Mouse (Mus musculus): Measurements from ENCODE around the gene Xxylt1.

Xxylt1 gene

GRCm38 (mm10) chr16:31081125-31081664 is at the start of gene Xxylt1:
TSS of gene Xxylt1 (minus strand) at chr16:31081432.
- peak; percentile 89 for DNase-seq (ENCODE audit: low spot score)

GRCm38 (mm10) chr16:31128116-31128515 is 46.9 kb upstream of the Xxylt1 start:
- DNase-seq (ENCODE audit: low spot score), result no peak

GRCm38 (mm10) chr16:31124991-31125390 is 43.8 kb upstream of the Xxylt1 start:
- DNase-seq (ENCODE audit: low spot score), result no peak

- no peak for DNase-seq (ENCODE audit: low spot score)
These were observed 40.4 kb upstream of the Xxylt1 start for GRCm38 (mm10) chr16:31121612-31122011.

DNA sequence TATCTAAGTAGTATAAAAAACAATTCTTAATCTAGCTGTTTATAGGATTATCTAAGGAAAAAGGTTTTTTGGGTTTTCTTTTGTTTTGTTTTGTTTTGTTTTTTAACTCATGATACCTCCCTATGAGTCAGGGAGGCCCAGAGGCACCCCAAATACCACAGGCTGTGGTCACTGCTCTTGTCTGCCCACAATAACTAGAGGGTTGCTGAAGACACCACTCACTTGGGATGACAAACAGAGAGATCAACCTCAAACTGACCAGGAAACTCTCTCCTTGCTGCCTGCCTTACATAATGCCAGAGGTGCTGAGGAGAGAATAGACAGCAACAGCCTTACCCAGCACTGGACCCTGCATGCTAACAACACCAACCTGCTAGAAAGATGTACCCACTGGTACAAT is 32.4 kb upstream of the Xxylt1 start:
- DNase-seq (ENCODE audit: low spot score), result no peak

GRCm38 (mm10) chr16:31101352-31101751 is 20.1 kb upstream of the Xxylt1 start:
- DNase-seq (ENCODE audit: low spot score), result no peak

GRCm38 (mm10) chr16:31099906-31100305 is 18.7 kb upstream of the Xxylt1 start:
- DNase-seq (ENCODE audit: low spot score), result no peak

DNA sequence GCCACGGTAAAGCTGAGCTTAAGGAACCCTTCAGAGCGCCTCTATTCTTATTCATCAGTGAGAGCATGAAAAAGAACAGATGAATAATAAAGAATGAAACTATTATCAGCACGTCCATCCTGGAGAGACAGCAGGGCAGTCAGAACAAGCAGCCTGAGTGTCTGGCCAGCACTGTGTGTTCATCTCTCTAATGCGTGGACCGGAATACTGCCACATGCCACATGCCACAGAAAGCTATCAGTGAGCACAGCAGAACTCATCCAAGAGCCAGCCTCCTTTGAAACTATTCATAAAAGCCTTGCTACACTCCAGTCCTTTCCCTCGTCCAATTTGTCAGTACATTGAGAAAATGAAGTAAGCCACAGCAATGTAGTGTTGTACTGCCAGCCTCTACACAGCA is 12.8 kb upstream of the Xxylt1 start:
- DNase-seq (ENCODE audit: low spot score), result no peak

GRCm38 (mm10) chr16:31093186-31093585 is 12.0 kb upstream of the Xxylt1 start:
- no peak for DNase-seq (ENCODE audit: low spot score)

GRCm38 (mm10) chr16:31081891-31082290 is 659 bp upstream of the Xxylt1 start:
- DNase-seq (ENCODE audit: low spot score), result no peak

GRCm38 (mm10) chr16:31080573-31081051 is 620 bp downstream of the Xxylt1 start:
- peak; percentile 61 for DNase-seq (ENCODE audit: low spot score)

DNA sequence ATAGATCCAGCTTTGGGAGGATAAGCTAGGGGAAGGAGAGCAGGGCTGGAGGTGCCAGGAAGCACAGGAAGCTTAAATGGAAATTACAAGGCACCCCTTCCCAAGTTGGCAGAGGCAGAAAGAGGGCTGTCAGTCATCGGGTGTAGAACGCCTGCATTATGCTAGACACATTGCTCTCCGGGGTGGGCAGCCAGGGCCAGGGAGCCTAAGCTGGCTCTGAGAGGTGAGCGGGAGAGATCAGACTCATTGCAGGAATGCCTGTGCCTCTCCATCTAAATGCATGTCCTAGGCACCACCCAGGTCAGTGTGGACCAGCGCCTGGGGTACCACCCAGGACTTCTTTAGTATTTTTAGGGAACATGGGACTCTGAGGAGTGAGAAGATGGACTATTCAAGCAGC is 3.8 kb downstream of the Xxylt1 start:
- DNase-seq (ENCODE audit: low spot score), result no peak

- no peak for DNase-seq (ENCODE audit: low spot score)
These were observed 4.8 kb downstream of the Xxylt1 start for GRCm38 (mm10) chr16:31076436-31076835.

- no peak for DNase-seq (ENCODE audit: low spot score)
These were observed 6.8 kb downstream of the Xxylt1 start for GRCm38 (mm10) chr16:31074324-31074908.

GRCm38 (mm10) chr16:31071731-31072130 is 9.5 kb downstream of the Xxylt1 start:
- DNase-seq (ENCODE audit: low spot score), result no peak

GRCm38 (mm10) chr16:31070358-31071133 is 10.7 kb downstream of the Xxylt1 start:
- DNase-seq (ENCODE audit: low spot score), result peak; percentile 40

DNA sequence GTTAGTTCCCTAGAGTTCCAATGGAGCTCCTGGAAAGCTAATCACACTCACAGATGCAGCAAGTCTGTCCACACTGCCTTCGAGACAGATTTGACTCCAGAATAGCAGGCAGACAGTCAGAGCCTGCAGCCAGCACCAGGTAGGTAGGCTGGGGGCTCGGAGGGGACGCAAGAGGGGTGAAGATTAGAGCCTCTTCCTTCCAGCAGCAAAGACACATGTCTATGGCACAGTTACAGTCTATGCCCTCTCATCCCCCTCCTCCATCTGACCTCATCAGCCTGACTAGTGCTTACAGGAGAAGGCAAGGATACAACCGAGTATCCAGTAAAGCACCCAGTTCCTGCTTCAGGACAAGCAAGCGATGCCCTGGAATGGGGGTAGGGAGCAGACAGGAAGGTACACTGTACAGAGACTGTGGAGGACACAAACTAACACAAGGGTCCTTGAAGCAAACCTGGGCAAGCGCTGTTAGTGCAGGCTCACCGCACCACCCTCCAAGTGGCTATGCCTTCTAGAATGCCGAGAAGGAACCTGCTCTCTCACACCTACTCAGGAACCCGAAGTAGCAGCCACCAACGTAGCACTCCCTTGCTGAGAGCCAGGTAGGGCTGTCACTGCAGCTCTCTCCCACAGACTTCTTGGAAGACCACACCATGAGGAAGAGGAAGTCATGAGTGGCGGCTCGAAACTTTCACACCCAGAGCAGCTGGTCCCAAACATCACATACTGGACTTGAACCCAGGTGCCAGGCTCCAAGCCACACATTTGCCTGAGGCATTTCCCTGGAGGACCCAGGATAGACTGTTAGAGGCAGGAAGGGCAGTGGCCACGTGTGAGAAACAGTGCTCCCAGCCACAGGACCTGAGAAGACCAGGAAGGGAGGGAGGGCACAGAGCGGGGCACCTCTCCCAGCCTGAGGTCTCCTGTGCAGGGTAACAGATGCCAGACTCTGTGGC is 11.7 kb downstream of the Xxylt1 start:
- no peak for DNase-seq (ENCODE audit: low spot score)

DNA sequence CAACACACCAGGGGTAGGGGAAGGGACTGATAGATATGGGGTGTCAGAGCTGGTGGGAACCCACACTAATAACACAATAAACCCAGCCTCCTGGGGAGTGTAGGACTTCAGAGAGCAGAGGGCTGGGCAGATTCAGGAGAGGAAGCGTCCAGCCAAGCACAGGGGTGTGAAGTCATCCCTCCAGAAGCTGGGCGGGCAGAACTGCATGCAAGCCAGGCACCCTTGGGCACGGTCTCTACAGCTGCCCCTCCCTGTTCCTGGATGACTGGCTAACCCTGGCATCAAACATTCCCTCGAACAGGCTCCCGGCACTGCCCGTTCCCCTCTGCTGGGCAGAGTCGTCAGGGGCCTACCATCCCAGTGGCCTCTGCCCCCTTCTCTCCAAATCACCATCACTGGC is 13.0 kb downstream of the Xxylt1 start:
- DNase-seq (ENCODE audit: low spot score), result no peak

DNA sequence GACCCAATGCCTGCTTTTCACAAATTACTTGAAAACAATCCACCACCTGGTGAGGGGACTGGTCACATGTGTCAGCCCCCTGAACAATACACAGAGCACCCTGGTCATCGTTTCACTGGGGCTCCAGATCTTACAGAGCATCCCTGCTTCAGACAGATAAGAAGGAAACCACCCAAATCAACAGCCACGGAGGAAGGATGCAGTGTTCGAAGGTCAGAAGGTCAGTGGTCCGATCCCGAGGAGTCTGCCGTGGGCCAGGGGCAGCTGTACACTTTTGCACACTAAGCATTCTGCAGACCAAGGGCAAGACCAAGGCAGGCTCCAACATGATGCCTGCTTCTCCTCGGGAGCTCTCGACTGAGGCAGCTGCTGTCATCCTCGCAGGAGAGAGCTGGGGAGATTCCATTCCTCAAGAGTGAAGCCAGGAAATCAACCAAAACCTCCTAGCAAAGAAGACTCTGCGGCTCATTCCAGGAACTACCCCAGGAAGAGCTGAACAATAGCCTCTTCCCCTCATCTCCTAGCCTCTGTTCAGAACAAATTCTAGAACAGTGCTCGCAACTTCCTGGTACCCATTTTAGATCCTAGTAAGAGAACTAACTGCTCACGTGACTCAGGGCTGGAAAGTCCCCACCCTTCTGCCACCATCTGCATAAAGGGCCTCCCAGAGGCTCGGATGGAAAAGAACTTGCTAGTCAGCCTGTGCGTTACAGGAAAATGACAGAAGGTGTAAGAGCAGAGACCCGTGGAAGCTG is 14.7 kb downstream of the Xxylt1 start:
- DNase-seq (ENCODE audit: low spot score), result no peak

- no peak for DNase-seq (ENCODE audit: low spot score)
These were observed 16.4 kb downstream of the Xxylt1 start for GRCm38 (mm10) chr16:31064782-31065181.

DNA sequence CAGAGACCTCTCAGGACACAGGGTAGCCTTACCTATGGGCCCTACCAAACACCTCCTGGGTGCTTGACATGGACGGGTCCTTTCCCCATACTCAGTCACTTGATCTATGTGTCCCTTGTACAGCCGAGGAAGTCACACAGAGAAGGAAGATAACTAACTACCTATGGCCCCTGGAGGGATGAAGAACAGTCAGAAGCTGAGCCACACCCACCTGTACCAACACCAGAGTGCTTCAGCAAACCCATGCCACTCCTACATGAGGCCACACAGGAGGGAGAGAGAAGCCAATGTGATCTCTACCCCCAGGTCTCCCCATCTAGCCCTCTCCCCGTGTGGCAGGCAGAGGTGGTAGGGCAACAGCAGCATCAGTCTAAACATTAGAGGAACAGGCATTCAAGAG is 18.3 kb downstream of the Xxylt1 start:
- no peak for DNase-seq (ENCODE audit: low spot score)
